Mouse (Mus musculus) urinary bladder, adult 2 months (tissue): ENCODE results near the gene Tm2d1. TPM values are rescaled to one million over a fixed set of nuclear protein-coding genes. Genes with fewer than 3 reads are reported as not detected.

Experiments
- DNase-seq: peaks from one replicate; pipeline ENCODE4 v3.0.0; 2022; ENCODE audit warnings: low spot score
- polyA plus RNA-seq: library from polyadenylated mRNA; depleted of rRNA; stranded (reverse); fragments of >200 nt; gene quantifications from 2 replicates; pipeline ENCODE4 v1.2.3, GENCODE M21; 2012; rRNA removed

Tm2d1 gene
- polyA plus RNA-seq, 1 experiment, result 54.6 TPM

DNA sequence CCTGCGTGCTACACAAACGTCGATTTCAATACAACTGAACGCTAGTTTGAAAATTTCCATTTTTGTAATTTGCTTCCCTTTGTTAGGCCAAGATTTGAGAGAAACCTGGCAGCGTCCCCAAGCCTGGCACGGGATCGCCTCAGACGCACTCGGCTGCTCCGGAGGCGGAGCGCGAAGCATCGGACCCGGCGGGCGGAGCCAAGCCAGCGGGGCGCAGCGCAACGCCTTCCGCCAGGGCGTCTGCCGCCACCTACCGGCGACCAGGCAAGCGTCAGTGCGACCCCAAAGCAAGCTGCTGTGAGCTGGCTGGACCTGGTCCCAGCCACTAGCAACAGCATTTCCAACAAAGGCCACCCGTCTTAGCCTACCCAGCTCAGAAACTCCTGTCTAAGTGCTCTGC, 60.9 kb downstream of the Tm2d1 start:
- DNase-seq, result peak; percentile 88

DNA sequence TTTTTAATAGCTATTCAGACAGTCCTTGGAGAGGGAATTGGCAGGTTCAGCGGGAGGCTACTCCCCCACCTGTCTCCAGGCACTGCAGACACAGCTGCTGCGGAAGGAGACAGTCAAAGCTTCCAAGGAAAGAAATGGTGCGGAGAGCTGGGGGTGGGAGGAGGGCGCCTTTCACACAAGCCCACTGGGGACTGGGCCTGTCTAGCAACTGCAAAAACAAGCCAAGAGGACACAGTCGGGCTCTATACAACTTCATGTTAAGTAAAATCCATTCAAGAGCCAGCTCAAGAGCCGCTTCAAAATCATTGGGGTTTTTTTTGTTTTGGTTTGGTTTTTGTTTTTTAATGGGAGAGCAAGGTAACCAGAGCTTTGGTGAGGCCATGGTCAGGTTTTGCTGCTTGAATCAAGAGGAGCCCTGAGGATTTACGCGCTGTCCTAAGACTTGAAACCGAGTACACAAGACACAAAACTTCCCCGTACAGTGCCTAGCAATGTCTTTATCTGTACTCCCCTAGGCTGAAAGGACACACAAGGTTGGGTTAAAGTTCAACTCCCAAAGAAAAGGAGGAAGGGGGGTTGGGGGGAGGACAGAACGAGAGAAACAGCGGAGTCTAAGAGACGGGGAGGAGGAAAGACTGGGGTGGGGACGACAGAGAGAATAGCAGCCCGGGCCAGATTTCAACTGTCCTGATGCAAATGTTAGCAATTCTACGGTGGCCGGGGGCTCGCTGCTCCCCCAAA, 61.6 kb downstream of the Tm2d1 start:
- DNase-seq, result no peak

DNA sequence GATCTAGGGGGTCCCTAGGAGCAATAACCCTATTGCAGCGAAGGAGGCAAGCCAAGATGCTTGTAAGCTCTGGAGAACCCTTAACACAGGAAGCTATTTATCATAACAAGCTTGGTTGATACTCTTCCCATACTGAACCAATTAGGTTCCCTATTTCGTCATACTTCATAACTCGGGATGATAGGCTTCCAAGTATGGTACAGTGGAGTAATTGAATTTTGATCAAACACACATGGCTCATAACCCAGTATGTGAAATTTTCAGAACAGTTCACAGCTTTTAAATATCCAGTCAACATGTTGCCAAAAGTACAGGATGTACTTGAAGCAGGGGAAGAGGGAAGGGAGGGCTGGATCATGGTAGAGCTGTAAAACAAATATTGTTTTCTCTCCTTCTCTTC, 64.3 kb downstream of the Tm2d1 start:
- no peak for DNase-seq

DNA sequence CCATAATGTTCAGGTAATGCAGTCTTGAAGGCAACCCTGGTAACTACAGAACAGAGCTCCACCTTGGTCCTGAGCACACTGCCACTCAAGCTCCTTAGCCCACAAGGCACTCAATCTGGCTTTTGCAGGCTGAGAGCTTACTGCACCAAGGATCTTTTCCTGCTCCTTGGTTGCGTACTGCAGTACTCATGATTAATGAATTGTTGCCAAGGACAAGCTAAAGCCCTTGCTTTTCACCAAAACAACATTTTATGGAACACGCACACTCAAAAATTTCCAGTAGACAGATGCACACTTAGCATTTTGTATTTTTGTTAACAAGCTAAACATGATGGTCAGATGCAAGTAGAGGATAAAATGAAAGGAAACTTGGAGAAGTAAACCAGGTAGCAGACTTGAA, 66.0 kb downstream of the Tm2d1 start:
- no peak for DNase-seq

Other genes with a start within 250 kb of the Tm2d1 start
- 17.6 and 18.7 TPM in 2 replicates for gene Patj, start 12.5 kb upstream of the Tm2d1 start, polyA plus RNA-seq